ENCODE assay signal across 1 mouse cellular context in the genomic region with DNA sequence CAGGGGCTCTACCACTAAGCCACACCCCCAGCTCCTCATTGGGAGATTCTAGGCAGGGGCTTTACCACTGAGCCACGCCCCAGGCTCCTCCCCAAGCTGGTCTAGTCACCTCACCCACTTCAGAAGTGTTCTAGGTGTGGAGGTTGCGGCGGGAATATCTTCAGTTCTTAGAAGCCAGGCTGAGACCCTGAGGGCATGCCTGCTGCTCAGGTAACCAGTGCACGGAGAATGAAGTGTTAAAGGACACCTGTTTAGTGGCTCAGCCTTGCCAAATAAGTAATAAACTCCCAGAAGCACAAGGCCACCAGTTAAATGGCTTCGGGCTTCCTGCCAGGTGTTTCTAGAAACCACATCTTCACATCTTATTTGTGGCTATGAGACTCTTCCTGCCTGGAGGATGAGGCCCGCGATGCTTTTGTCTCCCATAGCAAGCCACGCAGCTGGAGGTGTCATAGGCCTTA.
TF ChIP-seq lines count a peak whose summit lies in the region.

No protein-coding gene starts in this region.

TF ChIP-seq in CH12.LX, 34 proteins besides CTCF, POLR2A, EP300 and RAD21:
- TF ChIP-seq TCF12 (IDR thresholded peaks at IDR 0.05; ENCODE audit: low read depth, low read length), result no peak
- TF ChIP-seq MAFK (IDR thresholded peaks at IDR 0.05; ENCODE audit: insufficient replicate concordance, low read length), result no peak
